Mouse (Mus musculus) layer of hippocampus, adult 8-10 months (tissue): ENCODE measurements at regions not wholly inside any gene's neighbourhood (a gene's known extent, or its start where the extent isn't known, plus 50 kb on each side); places are given as distances from the start of the nearest gene placed in this dataset.

Experiments
- DNase-seq, 2 experiments: peaks; one replicate each; pipeline ENCODE4 v3.0.0; 2022; ENCODE audit warnings: low spot score in 2 of 2

GRCm38 (mm10) chr2:74977348-74977747 is 151.7 kb downstream of the Mtx2 start:
- DNase-seq = no peak

GRCm38 (mm10) chr2:74977828-74978227 is 152.2 kb downstream of the Mtx2 start:
- no peak for DNase-seq

GRCm38 (mm10) chr2:74981856-74982255 is 156.3 kb downstream of the Mtx2 start:
- DNase-seq = no peak

GRCm38 (mm10) chr2:74993802-74994201 is 168.2 kb downstream of the Mtx2 start:
- DNase-seq = no peak

- DNase-seq = no peak
These were observed 169.4 kb downstream of the Mtx2 start for GRCm38 (mm10) chr2:74994998-74995397.

GRCm38 (mm10) chr2:74997736-74998135 is 172.1 kb downstream of the Mtx2 start:
- DNase-seq = no peak

- no peak for DNase-seq
These were observed 174.8 kb downstream of the Mtx2 start for GRCm38 (mm10) chr2:75000368-75000796.

- DNase-seq = no peak
These were observed 177.0 kb downstream of the Mtx2 start for GRCm38 (mm10) chr2:75002562-75002961.

- no peak for DNase-seq
These were observed 182.5 kb downstream of the Mtx2 start for GRCm38 (mm10) chr2:75008116-75008515.

GRCm38 (mm10) chr2:75010647-75011046 is 185.0 kb downstream of the Mtx2 start:
- no peak for DNase-seq

- DNase-seq = no peak
These were observed 186.4 kb downstream of the Mtx2 start for GRCm38 (mm10) chr2:75012046-75012445.

GRCm38 (mm10) chr2:75014994-75015728 is 189.6 kb downstream of the Mtx2 start:
- DNase-seq = no peak

GRCm38 (mm10) chr2:75019459-75019858 is 193.9 kb downstream of the Mtx2 start:
- DNase-seq = no peak

- no peak for DNase-seq
These were observed 196.0 kb downstream of the Mtx2 start for GRCm38 (mm10) chr2:75021639-75022038.

- DNase-seq = no peak
These were observed 202.5 kb downstream of the Mtx2 start for GRCm38 (mm10) chr2:75028151-75028550.

- no peak for DNase-seq
These were observed 203.6 kb downstream of the Mtx2 start for GRCm38 (mm10) chr2:75029089-75029693.

- DNase-seq = no peak
These were observed 209.1 kb downstream of the Mtx2 start for GRCm38 (mm10) chr2:75034708-75035107.

- no peak for DNase-seq
These were observed 213.5 kb downstream of the Mtx2 start for GRCm38 (mm10) chr2:75039066-75039465.

- DNase-seq = no peak
These were observed 221.3 kb downstream of the Mtx2 start for GRCm38 (mm10) chr2:75046892-75047291.

GRCm38 (mm10) chr2:75048071-75048470 is 222.5 kb downstream of the Mtx2 start:
- no peak for DNase-seq

- no peak for DNase-seq
These were observed 229.0 kb downstream of the Mtx2 start for GRCm38 (mm10) chr2:75054474-75055186.

GRCm38 (mm10) chr2:75055187-75055543 is 229.6 kb downstream of the Mtx2 start:
- DNase-seq = no peak

GRCm38 (mm10) chr2:75061009-75061408 is 235.4 kb downstream of the Mtx2 start:
- DNase-seq = no peak
